Mouse (Mus musculus): ENCODE results near the gene Sun3.

Gene Sun3

DNA sequence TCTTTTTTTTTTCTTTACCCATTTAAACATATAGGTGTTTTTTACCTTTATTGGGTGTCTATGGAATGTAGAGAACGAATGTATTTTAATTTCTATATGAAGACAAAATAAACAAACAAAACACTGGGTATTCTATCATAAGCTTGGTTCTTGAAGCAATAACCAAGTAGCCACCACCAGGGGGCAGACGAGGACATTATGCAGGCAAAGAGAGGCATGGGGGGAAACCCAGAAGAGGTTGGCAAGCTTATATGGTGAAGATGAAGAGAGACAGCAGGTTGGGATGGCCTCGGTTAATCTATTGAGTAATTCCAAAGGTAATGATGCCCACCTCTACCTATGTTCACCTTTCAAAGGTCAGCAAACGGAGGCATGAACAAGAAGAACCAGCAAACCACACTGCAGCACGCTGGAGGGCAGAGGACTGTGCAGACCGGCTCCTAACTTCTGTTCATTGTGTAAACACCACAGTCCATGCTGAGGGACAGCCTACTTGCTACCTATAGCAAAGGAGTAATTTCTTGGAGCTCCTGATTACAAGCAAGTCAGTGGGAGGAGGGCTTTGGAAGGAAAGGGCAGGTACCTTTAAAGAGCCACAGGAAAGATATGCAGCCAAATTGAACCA lies 65.4 kb downstream of the Sun3 start:
- peak; percentile 86 for DNase-seq (ENCODE audit: low spot score)

GRCm38 (mm10) chr11:8978154-8978553 lies 70.6 kb downstream of the Sun3 start:
- no peak for DNase-seq (ENCODE audit: low spot score)

- DNase-seq (ENCODE audit: low spot score): no peak
These were observed 75.6 kb downstream of the Sun3 start, which contains the start of gene Pkd1l1 for GRCm38 (mm10) chr11:8973166-8973565. Gene Pkd1l1, minus strand, starts transcription at chr11:8973266.

DNA sequence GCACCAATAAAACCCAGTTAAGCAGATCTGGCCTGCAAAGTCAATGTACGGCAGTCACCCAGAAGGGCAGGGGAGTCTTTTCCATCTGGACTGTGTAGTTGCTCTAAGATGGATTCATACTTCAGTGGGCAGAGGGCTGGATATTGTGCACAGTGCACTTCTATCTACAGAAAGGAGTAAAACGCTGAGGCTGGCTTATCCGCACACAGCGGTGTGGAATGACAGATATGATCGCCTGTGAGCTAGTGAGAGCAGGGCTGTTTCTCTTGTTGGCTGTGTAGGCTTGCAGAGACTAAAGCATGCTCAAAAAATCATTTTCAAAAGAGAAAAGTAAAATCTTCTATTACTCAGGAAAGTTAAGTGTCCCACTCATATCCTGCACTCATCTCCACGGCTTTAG lies 76.7 kb downstream of the Sun3 start:
- no peak for DNase-seq (ENCODE audit: low spot score)

DNA sequence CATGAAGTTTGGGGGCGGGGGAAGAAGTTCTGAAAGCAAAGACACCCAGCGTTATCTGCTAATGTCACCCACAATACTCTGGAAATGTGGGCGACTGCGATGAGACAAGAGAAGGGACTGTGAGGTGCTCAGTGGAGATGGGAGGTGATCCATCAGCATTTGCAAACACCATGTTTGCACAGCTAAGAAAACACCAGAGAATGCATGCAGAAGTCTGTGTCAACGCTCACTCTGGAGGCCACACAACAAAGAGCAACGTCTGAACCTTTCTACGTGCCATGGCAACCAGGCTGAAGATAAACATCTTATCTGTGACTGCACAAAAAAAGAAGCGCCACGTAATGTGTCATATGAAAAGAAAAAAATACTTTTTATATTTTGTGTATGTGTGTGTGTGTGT lies 78.3 kb downstream of the Sun3 start:
- no peak for DNase-seq (ENCODE audit: low spot score)

DNA sequence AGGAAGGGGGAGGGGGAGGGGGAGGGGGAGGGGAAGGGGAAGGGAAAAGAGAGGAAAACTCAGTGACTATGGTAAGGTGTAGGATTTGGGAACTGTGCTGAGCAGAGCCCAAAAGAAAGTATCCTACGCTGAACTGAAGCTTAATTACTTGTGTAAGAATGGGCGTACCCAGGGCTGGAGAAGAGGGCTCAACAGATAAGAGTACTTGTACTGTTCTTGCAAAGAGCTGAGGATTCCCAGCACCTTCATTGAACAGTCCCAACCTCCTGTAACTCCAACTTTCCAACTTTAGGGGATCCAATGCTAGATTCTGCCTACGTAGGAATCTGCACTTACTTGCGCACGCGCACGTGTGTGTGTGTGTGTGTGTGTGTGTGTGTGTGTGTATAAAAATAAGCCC lies 80.7 kb downstream of the Sun3 start:
- no peak for DNase-seq (ENCODE audit: low spot score)
